Mouse (Mus musculus): ENCODE measurements around the gene Paxbp1. TPM values are rescaled to one million over a fixed set of nuclear protein-coding genes. Genes with fewer than 3 reads are reported as not detected.
"Not testable (repeated sequence)": the region's sequence is repeated elsewhere in the genome, so short reads cannot be mapped to it uniquely, and the experiment has no call there.

Gene Paxbp1
- total RNA-seq (2015; ENCODE audit: low replicate concordance) (147 and 193 TPM in 2 replicates), total RNA-seq (2017; ENCODE audit: low replicate concordance) (152 and 209 TPM in 2 replicates)

GRCm38 (mm10) chr16:91044270-91045182 is at the start of gene Paxbp1:
Paxbp1 (minus strand) TSS chr16:91044543.
- ATAC-seq (replicated peaks; ENCODE audit: low FRiP score, poor library complexity, severe bottlenecking), result peak; percentile 93

- ATAC-seq (replicated peaks; ENCODE audit: low FRiP score, poor library complexity, severe bottlenecking), result peak; percentile 96
Measured at GRCm38 (mm10) chr16:91086642-91087306, 42.4 kb upstream of the Paxbp1 start.

- no peak for ATAC-seq (replicated peaks; ENCODE audit: low FRiP score, poor library complexity, severe bottlenecking)
Measured at GRCm38 (mm10) chr16:91085239-91085825, 41.0 kb upstream of the Paxbp1 start.

- no peak for ATAC-seq (replicated peaks; ENCODE audit: low FRiP score, poor library complexity, severe bottlenecking)
Measured at GRCm38 (mm10) chr16:91084307-91085238, 40.2 kb upstream of the Paxbp1 start.

GRCm38 (mm10) chr16:91083002-91083646 is 38.8 kb upstream of the Paxbp1 start:
- ATAC-seq (replicated peaks; ENCODE audit: low FRiP score, poor library complexity, severe bottlenecking), result no peak

GRCm38 (mm10) chr16:91081508-91081907 is 37.2 kb upstream of the Paxbp1 start:
- ATAC-seq (replicated peaks; ENCODE audit: low FRiP score, poor library complexity, severe bottlenecking), result peak; percentile 83

GRCm38 (mm10) chr16:91076180-91076579 is 31.8 kb upstream of the Paxbp1 start:
- no peak for ATAC-seq (replicated peaks; ENCODE audit: low FRiP score, poor library complexity, severe bottlenecking)

GRCm38 (mm10) chr16:91075423-91075822 is 31.1 kb upstream of the Paxbp1 start:
- ATAC-seq (replicated peaks; ENCODE audit: low FRiP score, poor library complexity, severe bottlenecking), result not testable (repeated sequence)

- ATAC-seq (replicated peaks; ENCODE audit: low FRiP score, poor library complexity, severe bottlenecking), result peak; percentile 92
Measured at GRCm38 (mm10) chr16:91073163-91073892, 29.0 kb upstream of the Paxbp1 start.

- no peak for ATAC-seq (replicated peaks; ENCODE audit: low FRiP score, poor library complexity, severe bottlenecking)
Measured at GRCm38 (mm10) chr16:91072256-91072655, 27.9 kb upstream of the Paxbp1 start.

- ATAC-seq (replicated peaks; ENCODE audit: low FRiP score, poor library complexity, severe bottlenecking), result no peak
Measured at GRCm38 (mm10) chr16:91068969-91069368, 24.6 kb upstream of the Paxbp1 start.

- no peak for ATAC-seq (replicated peaks; ENCODE audit: low FRiP score, poor library complexity, severe bottlenecking)
Measured at GRCm38 (mm10) chr16:91067122-91067521, 22.8 kb upstream of the Paxbp1 start.

GRCm38 (mm10) chr16:91064583-91065365 is 20.4 kb upstream of the Paxbp1 start:
- ATAC-seq (replicated peaks; ENCODE audit: low FRiP score, poor library complexity, severe bottlenecking), result no peak

GRCm38 (mm10) chr16:91063786-91064185 is 19.4 kb upstream of the Paxbp1 start:
- ATAC-seq (replicated peaks; ENCODE audit: low FRiP score, poor library complexity, severe bottlenecking), result no peak

GRCm38 (mm10) chr16:91061531-91062318 is 17.4 kb upstream of the Paxbp1 start:
- ATAC-seq (replicated peaks; ENCODE audit: low FRiP score, poor library complexity, severe bottlenecking), result no peak

GRCm38 (mm10) chr16:91057741-91058140 is 13.4 kb upstream of the Paxbp1 start:
- ATAC-seq (replicated peaks; ENCODE audit: low FRiP score, poor library complexity, severe bottlenecking), result no peak

GRCm38 (mm10) chr16:91057261-91057660 is 12.9 kb upstream of the Paxbp1 start:
- no peak for ATAC-seq (replicated peaks; ENCODE audit: low FRiP score, poor library complexity, severe bottlenecking)
